Mouse (Mus musculus): Measurements from ENCODE around the gene Ccdc89. TPM values are rescaled to one million over a fixed set of nuclear protein-coding genes. Genes with fewer than 3 reads are reported as not detected.

Gene Ccdc89
- polyA plus RNA-seq, 1 experiment from 2014 or later, result 3.0 TPM

Other genes with a start within 250 kb of the Ccdc89 start
- gene Ccdc83, start 160.8 kb upstream of the Ccdc89 start, polyA plus RNA-seq (2016; fragmentation: Nextera tagmentation; extraction: Ambion mirVana), result 0.10 TPM in 1 of 2 replicates, not detected in the other
- 3.1 and 3.2 TPM in 2 replicates for gene Sytl2, start 124.3 kb upstream of the Ccdc89 start, polyA plus RNA-seq (2016; fragmentation: Nextera tagmentation; extraction: Ambion mirVana)
- 26.2 and 27.1 TPM in 2 replicates for gene Crebzf, start 16.2 kb downstream of the Ccdc89 start, polyA plus RNA-seq (2016; fragmentation: Nextera tagmentation; extraction: Ambion mirVana)
- 119 and 120 TPM in 2 replicates for gene Tmem126a, start 30.7 kb downstream of the Ccdc89 start, polyA plus RNA-seq (2016; fragmentation: Nextera tagmentation; extraction: Ambion mirVana)
- gene Tmem126b, start 49.4 kb downstream of the Ccdc89 start, polyA plus RNA-seq (2016; fragmentation: Nextera tagmentation; extraction: Ambion mirVana), result 35.2 and 36.2 TPM in 2 replicates
- 1.3 and 1.7 TPM in 2 replicates for gene Dlg2, start 50.1 kb downstream of the Ccdc89 start, polyA plus RNA-seq (2016; fragmentation: Nextera tagmentation; extraction: Ambion mirVana)

All from embryonic facial prominence, embryonic 10.5 days (tissue).